Mouse (Mus musculus) stomach, postnatal 0 days (tissue): Measurements from ENCODE around the gene Shroom3. TPM values are rescaled to one million over a fixed set of nuclear protein-coding genes. Genes with fewer than 3 reads are reported as not detected.

Experiments
- ATAC-seq: fragments of 200-750 bp; cut with Nextera tagmentation; 2 replicates; pipeline ENCODE4 v1.8.0; 2017; ENCODE audit not compliant: low FRiP score, low TSS enrichment
- DNase-seq: peaks from one replicate; pipeline ENCODE4 v3.0.0-alpha.2; 2016; ENCODE audit warnings: low spot score
- H3K27ac ChIP-seq: fragments of 300-500 bp; sonication (generic); replicated peaks from 2 replicates; pipeline ENCODE4 v1.5.1; 2014; ENCODE audit warnings: mild to moderate bottlenecking, control low read depth
- H3K27me3 ChIP-seq: fragments of 300-500 bp; sonication (generic); 2 replicates; pipeline ENCODE4 v1.6.1; 2014; ENCODE audit warnings: low read length; ENCODE audit not compliant: control insufficient read depth, insufficient read depth
- H3K36me3 ChIP-seq: fragments of 300-500 bp; sonication (generic); 2 replicates; pipeline ENCODE4 v1.6.1; 2014; ENCODE audit warnings: low read length, mixed read lengths; ENCODE audit not compliant: control insufficient read depth, insufficient read depth
- H3K4me1 ChIP-seq: fragments of 300-500 bp; sonication (generic); replicated peaks from 2 replicates; pipeline ENCODE4 v1.6.1; 2014; ENCODE audit warnings: antibody characterized with exemption; ENCODE audit not compliant: control insufficient read depth, insufficient read depth
- H3K4me2 ChIP-seq: fragments of 300-500 bp; sonication (generic); replicated peaks from 2 replicates; pipeline ENCODE4 v1.6.1; 2014; ENCODE audit warnings: low read depth, mild to moderate bottlenecking, control low read depth, moderate library complexity
- H3K4me3 ChIP-seq: fragments of 300-500 bp; sonication (generic); 2 replicates; pipeline ENCODE4 v1.5.1; 2014; ENCODE audit warnings: low read depth, low read length, control low read depth
- H3K9ac ChIP-seq: fragments of 300-500 bp; sonication (generic); 2 replicates; pipeline ENCODE4 v1.6.1; 2014; ENCODE audit warnings: mild to moderate bottlenecking, low read length, control low read depth, mixed read lengths
- H3K9me3 ChIP-seq: fragments of 300-500 bp; sonication (generic); 2 replicates; pipeline ENCODE4 v1.6.1; 2016; ENCODE audit warnings: low read length; ENCODE audit not compliant: control insufficient read depth
- CTCF ChIP-seq: IDR thresholded peaks from 2 replicates; pipeline ENCODE4 v1.5.1; 2016; ENCODE audit warnings: antibody characterized with exemption, low read depth, mild to moderate bottlenecking, moderate library complexity
- EP300 ChIP-seq: optimal IDR thresholded peaks from 2 replicates; pipeline ENCODE3; 2016; ENCODE audit warnings: antibody characterized with exemption
- WGBS: fragments of 180-500 bp; shearing (Covaris S2); extraction: QIAGEN DNeasy Blood & Tissue Kit; methylation state at CpG from one replicate; pipeline ENCODE4 v1.1.7; 2014; 5-methylcytosine and 5-hydroxymethylcytosine counted together
- polyA plus RNA-seq: library from polyadenylated mRNA; unstranded; fragments of >200 nt; fragmentation: Nextera tagmentation; extraction: Ambion mirVana; gene quantifications from 2 replicates; pipeline ENCODE4 v1.2.1, GENCODE M21; 2015

Gene Shroom3
- polyA plus RNA-seq, 1 experiment from 2014 or later = 11.4 TPM

GRCm38 (mm10) chr5:92856346-92856745, 173.1 kb downstream of the Shroom3 start:
- no peaks in the 10 kb centered on the region for H3K27me3 ChIP-seq
- H3K4me3 ChIP-seq = no peak overlapping the region
- no peaks in the 10 kb centered on the region for H3K36me3 ChIP-seq
- H3K9me3 ChIP-seq = no peaks in the 10 kb centered on the region
- ATAC-seq (no peak; the same call in 1 of the 2 replicates), DNase-seq (peak; percentile 32)
- WGBS = 36% methylated on average over 15 of the region's 15 CpGs
- H3K9ac ChIP-seq = no peak overlapping the region
- H3K4me2 ChIP-seq = 0 out of 2 replicates have a peak overlapping the region, but pooled peaks have one; percentile 27
- peak overlapping the region; percentile 53 for H3K27ac ChIP-seq
- no peak for TF ChIP-seq EP300
- TF ChIP-seq CTCF = no peak
- H3K4me1 ChIP-seq = no peaks in the 10 kb centered on the region; the same call in 1 of the 2 replicates

DNA sequence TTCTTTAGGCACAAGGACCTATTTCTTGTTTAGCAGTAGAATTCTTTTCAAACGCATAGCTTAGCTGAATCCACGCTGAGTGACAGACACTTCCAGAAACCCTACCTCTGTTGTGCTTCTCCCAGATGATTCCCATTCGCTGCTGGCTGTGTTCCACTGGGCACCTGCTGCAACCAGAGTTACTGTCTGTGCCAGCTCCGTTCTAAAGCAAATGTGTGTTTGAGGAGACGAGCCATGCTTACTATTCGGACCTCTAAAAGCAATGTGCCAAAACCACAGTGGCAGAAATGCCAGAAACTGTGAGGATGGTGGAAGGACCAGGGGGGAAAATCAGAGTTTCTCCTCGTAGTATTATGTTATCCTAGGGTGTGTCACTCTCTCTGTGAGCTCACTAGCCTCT, 173.9 kb downstream of the Shroom3 start:
- Histone ChIP-seq H3K9ac (no peak overlapping the region), H3K27ac (0 out of 2 replicates have a peak overlapping the region, but pooled peaks have one; percentile 13), H3K4me1 (peaks cover 4% of the 10 kb centered on the region; the same call in 1 of the 2 replicates), H3K4me3 (no peak overlapping the region), H3K36me3 (no peaks in the 10 kb centered on the region), H3K27me3 (no peaks in the 10 kb centered on the region), H3K4me2 (peak overlapping the region; percentile 17; the same call in 1 of the 2 replicates), H3K9me3 (no peaks in the 10 kb centered on the region)
- no peak for TF ChIP-seq CTCF
- TF ChIP-seq EP300 = no peak
- DNase-seq (no peak), ATAC-seq (no peak)
- WGBS = 51% methylated on average over 7 of the region's 7 CpGs

DNA sequence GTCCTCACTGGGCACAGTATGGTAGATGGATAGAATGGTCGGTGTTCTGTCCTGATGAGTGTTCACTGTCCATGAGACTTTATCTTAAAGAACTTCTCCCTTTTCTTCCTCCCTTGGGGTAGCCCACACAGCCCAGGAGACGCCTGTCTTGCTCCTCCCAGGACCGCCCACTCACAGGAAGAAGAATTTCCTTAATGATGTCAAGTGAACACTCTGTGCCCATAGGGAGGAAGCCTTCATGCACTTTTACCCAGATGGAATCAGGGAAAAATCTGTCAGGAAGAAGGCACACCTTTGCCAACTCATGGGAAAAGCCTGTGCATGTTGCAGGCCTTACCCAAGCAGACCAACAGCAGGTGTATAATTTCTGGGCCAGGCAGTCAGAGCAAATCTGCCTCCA, 174.9 kb downstream of the Shroom3 start:
- H3K4me3 ChIP-seq = no peak overlapping the region
- H3K27ac ChIP-seq = peak overlapping the region; percentile 65
- H3K9me3 ChIP-seq = no peaks in the 10 kb centered on the region
- DNase-seq = no peak
- peaks cover 4% of the 10 kb centered on the region; the same call in 1 of the 2 replicates for H3K4me1 ChIP-seq
- no peak overlapping the region for H3K4me2 ChIP-seq
- WGBS = 77% methylated on average over 3 of the region's 3 CpGs
- TF ChIP-seq EP300 (no peak), CTCF (no peak)
- ATAC-seq = peak; percentile 33
- no peaks in the 10 kb centered on the region for H3K36me3 ChIP-seq
- H3K9ac ChIP-seq = no peak overlapping the region
- H3K27me3 ChIP-seq = no peaks in the 10 kb centered on the region

- Histone ChIP-seq H3K27ac (peak overlapping the region; percentile 65), H3K4me2 (no peak overlapping the region), H3K4me1 (peaks cover 4% of the 10 kb centered on the region; the same call in 1 of the 2 replicates), H3K9ac (no peak overlapping the region; the same call in 1 of the 2 replicates), H3K4me3 (no peak overlapping the region), H3K36me3 (no peaks in the 10 kb centered on the region), H3K27me3 (no peaks in the 10 kb centered on the region), H3K9me3 (no peaks in the 10 kb centered on the region)
- WGBS = 85% methylated on average over 4 of the region's 4 CpGs
- DNase-seq (no peak), ATAC-seq (no peak)
- no peak for TF ChIP-seq CTCF
- TF ChIP-seq EP300 = no peak
These were observed 175.3 kb downstream of the Shroom3 start for GRCm38 (mm10) chr5:92858576-92858975.

GRCm38 (mm10) chr5:92861416-92862112, 178.3 kb downstream of the Shroom3 start:
- Histone ChIP-seq H3K9ac (no peak overlapping the region), H3K4me3 (no peak overlapping the region), H3K36me3 (no peaks in the 10 kb centered on the region), H3K27ac (no peak overlapping the region), H3K4me2 (no peak overlapping the region), H3K4me1 (0 out of 2 replicates have a peak, but pooled peaks cover 4% of the 10 kb centered on the region), H3K27me3 (no peaks in the 10 kb centered on the region), H3K9me3 (no peaks in the 10 kb centered on the region)
- ATAC-seq (peak; percentile 61), DNase-seq (peak; percentile 27)
- 41% methylated on average over 10 of the region's 10 CpGs for WGBS
- TF ChIP-seq EP300 (no peak), CTCF (no peak)

DNA sequence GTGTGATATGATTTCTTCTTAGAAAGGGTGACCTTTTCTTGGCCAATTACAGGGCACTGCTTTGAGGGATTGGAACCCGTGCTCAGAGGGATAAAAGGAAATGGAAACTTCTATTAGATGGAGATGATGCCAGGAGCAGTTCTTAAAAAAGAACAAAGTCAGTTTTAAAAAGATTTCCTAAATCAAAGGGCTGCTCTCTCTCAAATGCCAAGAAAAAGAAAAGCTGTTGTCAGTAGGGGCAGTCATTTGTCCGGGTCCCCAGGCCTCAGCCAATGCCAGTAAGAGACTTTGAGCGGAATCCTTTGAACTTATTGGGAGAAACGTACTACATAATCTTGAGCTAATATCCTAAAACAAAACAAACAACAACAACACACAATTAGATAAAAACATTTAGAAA, 181.9 kb downstream of the Shroom3 start:
- DNase-seq = no peak
- 53% methylated on average over 4 of the region's 4 CpGs for WGBS
- no peak overlapping the region for H3K27ac ChIP-seq
- no peak overlapping the region for H3K9ac ChIP-seq
- H3K36me3 ChIP-seq = no peaks in the 10 kb centered on the region
- H3K27me3 ChIP-seq = no peaks in the 10 kb centered on the region
- H3K4me3 ChIP-seq = no peak overlapping the region
- H3K4me1 ChIP-seq = 0 out of 2 replicates have a peak, but pooled peaks cover 4% of the 10 kb centered on the region
- no peak for ATAC-seq
- no peak overlapping the region for H3K4me2 ChIP-seq
- H3K9me3 ChIP-seq = no peaks in the 10 kb centered on the region
- no peak for TF ChIP-seq CTCF
- no peak for TF ChIP-seq EP300
